Mouse (Mus musculus) MEL (cell line): ENCODE results near the gene Fam57b.

Experiments
- CHD1 ChIP-seq: IDR thresholded peaks from 2 replicates; pipeline ENCODE4 v1.6.1; 2012; ENCODE audit warnings: low read depth, mild to moderate bottlenecking, inconsistent platforms, low read length, improper control_type of control experiment
- CTCF ChIP-seq, 3 experiments: IDR thresholded peaks in 2 of 3; conservative IDR thresholded peaks in 1 of 3; 2 replicates each; pipeline ENCODE4 v1.5.1; 2011 to 2012; ENCODE audit warnings: low read length in 3 of 3, low read depth in 2 of 3, mild to moderate bottlenecking in 2 of 3, improper control_type of control experiment in 1 of 3, inconsistent platforms in 1 of 3, mixed read lengths in 1 of 3, moderate library complexity in 1 of 3; ENCODE audit not compliant: control insufficient read depth in 1 of 3, insufficient read depth in 1 of 3, poor library complexity in 1 of 3, severe bottlenecking in 1 of 3
- ELF1 ChIP-seq: IDR thresholded peaks from 2 replicates; pipeline ENCODE4 v1.6.1; 2014; ENCODE audit warnings: low read depth, mild to moderate bottlenecking, inconsistent platforms, low read length, improper control_type of control experiment, moderate library complexity
- EP300 ChIP-seq, 2 experiments: IDR thresholded peaks; 2 replicates each; pipeline ENCODE4 v1.6.1; 2011; ENCODE audit warnings: improper control_type of control experiment in 2 of 2, low read length in 2 of 2, low read depth in 1 of 2, mild to moderate bottlenecking in 1 of 2
- GABPA ChIP-seq: IDR thresholded peaks from 2 replicates; pipeline ENCODE4 v1.6.1; 2012; ENCODE audit warnings: low read depth, mild to moderate bottlenecking, inconsistent platforms, low read length, improper control_type of control experiment, moderate library complexity
- MAFK ChIP-seq: IDR thresholded peaks from 2 replicates; pipeline ENCODE4 v1.6.1; 2011; ENCODE audit warnings: low read depth, mild to moderate bottlenecking, low read length, improper control_type of control experiment, borderline replicate concordance
- MAX ChIP-seq: IDR thresholded peaks from 2 replicates; pipeline ENCODE4 v1.6.1; 2011; ENCODE audit warnings: low read length, improper control_type of control experiment
- NELFE ChIP-seq: IDR thresholded peaks from 2 replicates; pipeline ENCODE4 v1.6.1; 2011; ENCODE audit warnings: low read depth, low read length, improper control_type of control experiment
- RCOR1 ChIP-seq: IDR thresholded peaks from 2 replicates; pipeline ENCODE4 v1.6.1; 2012; ENCODE audit warnings: low read depth, mild to moderate bottlenecking, inconsistent platforms, low read length, improper control_type of control experiment
- SMC3 ChIP-seq: IDR thresholded peaks from 2 replicates; pipeline ENCODE4 v1.6.1; 2011; ENCODE audit warnings: low read depth, low read length, improper control_type of control experiment
- ZKSCAN1 ChIP-seq: IDR thresholded peaks from 2 replicates; pipeline ENCODE4 v1.6.1; 2012; ENCODE audit warnings: low read depth, mild to moderate bottlenecking, inconsistent platforms, low read length, improper control_type of control experiment, moderate library complexity

GRCm38 (mm10) chr7:126761529-126762067, 35.9 kb upstream of the Fam57b start:
- TF ChIP-seq CTCF (IDR thresholded peaks at IDR 0.05 in 2 of 3, conservative IDR thresholded peaks at IDR 0.05 in 1 of 3; ENCODE audit: control insufficient read depth in 1 of 3, insufficient read depth in 1 of 3, low read depth in 2 of 3, low read length in 3 of 3, poor library complexity in 1 of 3, severe bottlenecking in 1 of 3), result no peak
- TF ChIP-seq SMC3, result no peak
- TF ChIP-seq CHD1, result no peak
- TF ChIP-seq RCOR1, result no peak
- no peak for TF ChIP-seq ELF1
- TF ChIP-seq EP300 (IDR thresholded peaks at IDR 0.05; ENCODE audit: low read depth in 1 of 2, low read length in 2 of 2), result no peak
- no peak for TF ChIP-seq ZKSCAN1
- TF ChIP-seq MAFK, result no peak
- no peak for TF ChIP-seq GABPA
- no peak for TF ChIP-seq MAX
- no peak for TF ChIP-seq NELFE
